Mouse (Mus musculus) liver, embryonic 14.5 days (tissue): Measurements from ENCODE around the gene Sla2.
"Not testable (repeated sequence)": the region's sequence is repeated elsewhere in the genome, so short reads cannot be mapped to it uniquely, and the experiment has no call there.

Experiments used
- CTCF ChIP-seq: IDR thresholded peaks from 2 replicates; pipeline ENCODE4 v1.5.1; 2016; ENCODE audit warnings: antibody characterized with exemption, low read depth, control low read depth
- EP300 ChIP-seq: IDR thresholded peaks from 2 replicates; pipeline ENCODE4 v1.6.1; 2016; ENCODE audit warnings: antibody characterized with exemption, low read depth

DNA sequence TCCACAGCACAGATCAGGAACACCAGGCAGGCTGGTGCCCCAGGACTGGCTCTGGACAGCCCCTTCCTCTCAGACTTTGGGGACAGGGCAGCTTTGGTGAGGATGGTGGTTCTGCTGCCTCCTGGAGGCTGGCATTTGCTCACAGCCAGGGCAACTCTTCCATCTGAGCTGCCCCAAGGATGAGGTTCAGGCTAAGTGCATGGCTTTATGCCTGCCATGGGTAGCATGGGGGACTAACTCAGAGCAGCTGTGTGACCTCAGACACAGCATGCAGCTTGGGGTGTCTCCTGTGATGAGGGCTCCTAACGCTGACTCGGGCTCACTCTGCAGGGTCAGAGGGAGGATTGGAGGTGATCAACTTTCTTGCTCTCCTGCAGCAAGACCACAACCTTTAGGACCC, 1.3 kb downstream of the Sla2 start:
- peak; percentile 32 for TF ChIP-seq CTCF
- not testable (repeated sequence) for TF ChIP-seq EP300
